ENCODE assay signal across 11 mouse cellular contexts in genomic region chr1:42718549-42718948, GRCm38 (mm10). TPM values are rescaled to one million over a fixed set of nuclear protein-coding genes. Genes with fewer than 3 reads are reported as not detected.
A peak's percentile ranks its signal among the peaks of the same experiment; 100 is the strongest.
DNase-seq lines count a peak whose midpoint lies in the region; ATAC-seq and TF ChIP-seq lines count a peak whose summit lies in the region.
"Had no signal": no experiment of that assay in that cellular context is flagged by ENCODE, and none has a peak within 500 bp of the region (broad histone marks: within the 10 kb centered on the region; RNA-seq: fewer than 3 reads in every experiment).

No protein-coding gene starts in this region.

- H3K27ac ChIP-seq in kidney, embryonic 16.5 days (ENCODE audit: low read length): no peak overlapping the region
- H3K27ac ChIP-seq in forebrain, embryonic 12.5 days: peak overlapping the region; percentile 19; the same call in 1 of the 2 replicates
- H3K27ac ChIP-seq in hindbrain, postnatal 0 days: no peak overlapping the region
- H3K27ac ChIP-seq: liver, embryonic 15.5 days had no signal

- DNase-seq in kidney, postnatal 14 days: no peak
- DNase-seq in ZHBTc4 (ENCODE audit: low read depth, low spot score): peak; percentile 13
- DNase-seq in hindbrain, postnatal 0 days (ENCODE audit: low spot score): no peak
- no peak for DNase-seq in gastrocnemius, adult 18-20 months (ENCODE audit: low spot score)
- no peak for DNase-seq in yolk sac, embryonic 10.5 days (ENCODE audit: low spot score)
- DNase-seq in ovary, postnatal 36 days (ENCODE audit: low spot score): no peak
- DNase-seq: adrenal gland, postnatal 14 days had no signal

- ATAC-seq in kidney, embryonic 16.5 days (ENCODE audit: low FRiP score, low TSS enrichment): peak; percentile 39; the same call in 1 of the 2 replicates
- peak; percentile 48 for ATAC-seq in forebrain, embryonic 12.5 days (ENCODE audit: low FRiP score)
- 0 out of 2 replicates have a peak, but pooled peaks have one; percentile 28 for ATAC-seq in hindbrain, postnatal 0 days

- H3K4me2 ChIP-seq in kidney, embryonic 16.5 days (replicated peaks; ENCODE audit: low read depth, low read length): no peak overlapping the region
- H3K4me2 ChIP-seq in forebrain, embryonic 12.5 days: no peak overlapping the region
- no peak overlapping the region for H3K4me2 ChIP-seq in hindbrain, postnatal 0 days (ENCODE audit: low read depth, low read length)
- H3K4me2 ChIP-seq: liver, embryonic 15.5 days had no signal

- no peaks in the 10 kb centered on the region for H3K36me3 ChIP-seq in kidney, embryonic 16.5 days (ENCODE audit: insufficient read depth, low read length)
- H3K36me3 ChIP-seq in forebrain, embryonic 12.5 days (replicated peaks): no peaks in the 10 kb centered on the region
- H3K36me3 ChIP-seq in hindbrain, postnatal 0 days (ENCODE audit: insufficient read depth, low read length): no peaks in the 10 kb centered on the region
- H3K36me3 ChIP-seq: liver, embryonic 15.5 days had no signal

- H3K9ac ChIP-seq in kidney, embryonic 16.5 days (replicated peaks; ENCODE audit: low read length): no peak overlapping the region; the same call in 1 of the 2 replicates
- no peak overlapping the region for H3K9ac ChIP-seq in forebrain, embryonic 12.5 days
- no peak overlapping the region for H3K9ac ChIP-seq in hindbrain, postnatal 0 days (replicated peaks; ENCODE audit: low read length)
- H3K9ac ChIP-seq: liver, embryonic 15.5 days had no signal

- WGBS in kidney, embryonic 16.5 days: 20% methylated on average over 5 of the region's 5 CpGs
- 17% methylated on average over 5 of the region's 5 CpGs for WGBS in forebrain, embryonic 12.5 days
- 17% methylated on average over 5 of the region's 5 CpGs for WGBS in hindbrain, postnatal 0 days

- no peaks in the 10 kb centered on the region for H3K9me3 ChIP-seq in kidney, embryonic 16.5 days (ENCODE audit: low read length)
- no peaks in the 10 kb centered on the region for H3K9me3 ChIP-seq in forebrain, embryonic 12.5 days
- H3K9me3 ChIP-seq in hindbrain, postnatal 0 days (ENCODE audit: low read length): no peaks in the 10 kb centered on the region
- H3K9me3 ChIP-seq: liver, embryonic 15.5 days had no signal

- H3K4me1 ChIP-seq in kidney, embryonic 16.5 days (ENCODE audit: insufficient read depth, low read length): peaks cover 6% of the 10 kb centered on the region
- H3K4me1 ChIP-seq in forebrain, embryonic 12.5 days: peaks cover 24% of the 10 kb centered on the region
- H3K4me1 ChIP-seq in hindbrain, postnatal 0 days (ENCODE audit: insufficient read depth, low read length): no peaks in the 10 kb centered on the region
- H3K4me1 ChIP-seq: liver, embryonic 15.5 days had no signal

- H3K27me3 ChIP-seq in kidney, embryonic 16.5 days (ENCODE audit: insufficient read depth, low read length): peaks cover 27% of the 10 kb centered on the region
- H3K27me3 ChIP-seq in forebrain, embryonic 12.5 days: peaks cover 15% of the 10 kb centered on the region
- no peaks in the 10 kb centered on the region for H3K27me3 ChIP-seq in hindbrain, postnatal 0 days (ENCODE audit: insufficient read depth, low read length)

- no peak overlapping the region for H3K4me3 ChIP-seq in kidney, embryonic 16.5 days (ENCODE audit: low read length)
- H3K4me3 ChIP-seq in forebrain, embryonic 12.5 days (replicated peaks): no peak overlapping the region
- no peak overlapping the region for H3K4me3 ChIP-seq in hindbrain, postnatal 0 days (ENCODE audit: low read length)
- H3K4me3 ChIP-seq: liver, embryonic 15.5 days had no signal

- TF ChIP-seq CTCF in hindbrain, postnatal 0 days (IDR thresholded peaks at IDR 0.05; ENCODE audit: low read depth): peak; percentile 50

RNA-seq across cellular contexts. Expression of gene Pou3f3, which starts 23.0 kb away (rescaled TPM):
- polyA plus RNA-seq in kidney, embryonic 16.5 days (2015; fragmentation: Nextera tagmentation; extraction: Ambion mirVana): 7.6 and 8.4 TPM in 2 replicates
- polyA plus RNA-seq in forebrain, embryonic 12.5 days (2016; fragmentation: Nextera tagmentation; extraction: Ambion mirVana): 38.2 and 46.0 TPM in 2 replicates
- total RNA-seq in hindbrain, postnatal 0 days (2014; rRNA removed): 30.7 and 37.3 TPM in 2 replicates
- 10.3 and 10.6 TPM in 2 replicates for polyA plus RNA-seq in hindbrain, postnatal 0 days (2015; fragmentation: Nextera tagmentation; extraction: Ambion mirVana)
- not detected for total RNA-seq in gastrocnemius, adult 18-20 months (2021)
- polyA plus RNA-seq: heart, embryonic 14.5 days had no signal
